Mouse (Mus musculus) naive thymus-derived CD4-positive, alpha-beta T cell, adult 2 months (primary cell): ENCODE measurements at regions not wholly inside any gene's neighbourhood (a gene's known extent, or its start where the extent isn't known, plus 50 kb on each side); places are given as distances from the start of the nearest gene placed in this dataset.

ENCODE experiments used
- DNase-seq: peaks from one replicate; pipeline ENCODE4 v3.0.0-alpha.2; 2011; ENCODE audit warnings: low read depth

- no peak for DNase-seq
Measured at GRCm38 (mm10) chr2:28349911-28350310, 96.7 kb upstream of the Ppp1r26 start.

- DNase-seq: no peak
Measured at GRCm38 (mm10) chr2:28351445-28351844, 95.2 kb upstream of the Ppp1r26 start.

GRCm38 (mm10) chr2:28352903-28353302 is 93.7 kb upstream of the Ppp1r26 start:
- DNase-seq: no peak

- DNase-seq: no peak
Measured at GRCm38 (mm10) chr2:28362199-28362598, 84.4 kb upstream of the Ppp1r26 start.

GRCm38 (mm10) chr2:28364623-28365022 is 82.0 kb upstream of the Ppp1r26 start:
- no peak for DNase-seq

- DNase-seq: no peak
Measured at GRCm38 (mm10) chr2:28365756-28366155, 80.8 kb upstream of the Ppp1r26 start.

- no peak for DNase-seq
Measured at GRCm38 (mm10) chr2:28374838-28375237, 71.8 kb upstream of the Ppp1r26 start.

GRCm38 (mm10) chr2:28377948-28378822 is 68.4 kb upstream of the Ppp1r26 start:
- DNase-seq: no peak

- DNase-seq: no peak
Measured at GRCm38 (mm10) chr2:28382051-28382802, 64.4 kb upstream of the Ppp1r26 start.

GRCm38 (mm10) chr2:28384875-28385274 is 61.7 kb upstream of the Ppp1r26 start:
- DNase-seq: no peak

- no peak for DNase-seq
Measured at GRCm38 (mm10) chr2:28386784-28387183, 59.8 kb upstream of the Ppp1r26 start.

- no peak for DNase-seq
Measured at GRCm38 (mm10) chr2:28387422-28387836, 59.2 kb upstream of the Ppp1r26 start.

- DNase-seq: no peak
Measured at GRCm38 (mm10) chr2:28387926-28388325, 58.7 kb upstream of the Ppp1r26 start.

GRCm38 (mm10) chr2:28389703-28390102 is 56.9 kb upstream of the Ppp1r26 start:
- no peak for DNase-seq

- DNase-seq: no peak
Measured at GRCm38 (mm10) chr2:28395391-28395790, 51.2 kb upstream of the Ppp1r26 start.
